In the genomic region with DNA sequence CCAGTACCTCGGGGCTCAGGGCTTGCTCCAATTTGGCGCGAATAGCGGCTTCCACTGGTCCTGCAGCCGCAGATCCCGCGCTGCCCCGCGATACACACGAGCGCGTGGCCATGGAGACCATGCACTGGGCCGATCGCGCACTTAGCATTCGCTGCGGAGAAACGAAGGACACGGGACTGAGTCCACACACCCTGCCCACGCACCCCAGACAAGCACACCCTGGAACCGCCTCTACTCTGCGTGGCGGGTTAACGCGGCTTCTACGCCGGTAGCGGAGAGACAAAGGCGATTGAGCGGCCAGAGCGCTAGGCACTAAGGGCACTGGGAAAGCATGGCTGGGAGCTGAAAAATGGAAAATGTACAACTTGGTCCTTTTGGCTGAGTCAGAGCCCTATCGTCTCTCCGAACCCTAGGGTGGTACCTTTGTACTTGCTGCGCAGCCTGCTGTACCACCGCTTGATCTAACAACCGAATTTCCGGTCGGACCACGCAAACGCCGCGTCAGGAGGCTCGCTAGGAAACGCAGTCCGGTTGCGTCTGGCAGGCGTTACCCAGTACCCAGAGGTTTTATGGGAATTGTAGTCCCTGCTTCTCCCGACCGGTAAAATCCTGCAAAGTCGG, we compare ENCODE assay signal across 8 mouse cellular contexts. TPM values are rescaled to one million over a fixed set of nuclear protein-coding genes. Genes with fewer than 3 reads are reported as not detected.
A peak's percentile ranks its signal among the peaks of the same experiment; 100 is the strongest.
DNase-seq lines count a peak whose midpoint lies in the region; ATAC-seq and TF ChIP-seq lines count a peak whose summit lies in the region.

No protein-coding gene starts in this region.

- peak overlapping the region; percentile 74 for H3K27ac ChIP-seq in bone marrow, adult 2 months (ENCODE audit: control insufficient read depth, insufficient read depth, low read depth, low read length, poor library complexity)
- peak overlapping the region; percentile 98 for H3K27ac ChIP-seq in embryonic facial prominence, embryonic 14.5 days (replicated peaks; ENCODE audit: low read depth, low read length)
- peak overlapping the region; percentile 98 for H3K27ac ChIP-seq in limb, embryonic 12.5 days
- H3K27ac ChIP-seq in midbrain, embryonic 14.5 days (replicated peaks; ENCODE audit: low read depth, low read length): peak overlapping the region; percentile 98
- peak overlapping the region; percentile 91 for H3K27ac ChIP-seq in spleen, adult 2 months (ENCODE audit: insufficient read depth, low read length)

- H3K4me2 ChIP-seq in embryonic facial prominence, embryonic 14.5 days (ENCODE audit: low read depth, low read length): peak overlapping the region; percentile 91
- H3K4me2 ChIP-seq in limb, embryonic 12.5 days: peak overlapping the region; percentile 91
- peak overlapping the region; percentile 98 for H3K4me2 ChIP-seq in midbrain, embryonic 14.5 days (ENCODE audit: low read length)

- no peak for TF ChIP-seq CTCF in bone marrow, adult 2 months (IDR thresholded peaks at IDR 0.05; ENCODE audit: control insufficient read depth, insufficient read depth, low read length)
- no peak for TF ChIP-seq CTCF in spleen, adult 2 months (IDR thresholded peaks at IDR 0.05; ENCODE audit: extremely low read depth, insufficient read depth, insufficient read length, insufficient replicate concordance)

- H3K9me3 ChIP-seq in embryonic facial prominence, embryonic 14.5 days (ENCODE audit: control insufficient read depth, low read length): no peaks in the 10 kb centered on the region
- no peaks in the 10 kb centered on the region for H3K9me3 ChIP-seq in limb, embryonic 12.5 days
- H3K9me3 ChIP-seq in midbrain, embryonic 14.5 days (ENCODE audit: control insufficient read depth, low read length): no peaks in the 10 kb centered on the region

- ATAC-seq in embryonic facial prominence, embryonic 14.5 days (ENCODE audit: low read depth): peak; percentile 95
- peak; percentile 91 for ATAC-seq in limb, embryonic 12.5 days (ENCODE audit: insufficient number of reproducible peaks, insufficient read depth, low FRiP score, low TSS enrichment, low read depth)
- ATAC-seq in midbrain, embryonic 14.5 days (ENCODE audit: low FRiP score, low TSS enrichment): peak; percentile 94

- peak; percentile 95 for DNase-seq in 416B (ENCODE audit: low read depth)
- peak; percentile 97 for DNase-seq in embryonic facial prominence, embryonic 14.5 days (ENCODE audit: low spot score)
- DNase-seq in heart, adult 8-10 months (ENCODE audit: low spot score): peak; percentile 91
- peak; percentile 88 to 90 for DNase-seq in kidney, adult 8-10 months
- peak; percentile 96 for DNase-seq in midbrain, embryonic 14.5 days
- peak; percentile 77 to 85 for DNase-seq in spleen, adult 2 months (ENCODE audit: low read depth in 1 of 2, low spot score in 2 of 2)

- H3K4me1 ChIP-seq in bone marrow, adult 2 months (ENCODE audit: control insufficient read depth, insufficient read depth, low read length): peaks cover 4% of the 10 kb centered on the region
- H3K4me1 ChIP-seq in embryonic facial prominence, embryonic 14.5 days (ENCODE audit: control insufficient read depth, insufficient read depth, low read length): peaks cover 13% of the 10 kb centered on the region
- H3K4me1 ChIP-seq in limb, embryonic 12.5 days (replicated peaks): peaks cover 11% of the 10 kb centered on the region
- H3K4me1 ChIP-seq in midbrain, embryonic 14.5 days (ENCODE audit: control insufficient read depth, insufficient read depth, low read length): peaks cover 15% of the 10 kb centered on the region
- H3K4me1 ChIP-seq in spleen, adult 2 months (ENCODE audit: control insufficient read depth, insufficient read depth, insufficient read length): peaks cover 23% of the 10 kb centered on the region; the same call in 1 of the 2 replicates

- peak overlapping the region; percentile 89 for H3K9ac ChIP-seq in embryonic facial prominence, embryonic 14.5 days (ENCODE audit: low read depth, low read length)
- peak overlapping the region; percentile 87 for H3K9ac ChIP-seq in limb, embryonic 12.5 days (replicated peaks)
- peak overlapping the region; percentile 91 for H3K9ac ChIP-seq in midbrain, embryonic 14.5 days (replicated peaks; ENCODE audit: low read length)

- no peaks in the 10 kb centered on the region for H3K27me3 ChIP-seq in embryonic facial prominence, embryonic 14.5 days (replicated peaks; ENCODE audit: control insufficient read depth, insufficient read depth, low read length)
- 0 out of 2 replicates have a peak, but pooled peaks cover 3% of the 10 kb centered on the region for H3K27me3 ChIP-seq in limb, embryonic 12.5 days
- no peaks in the 10 kb centered on the region for H3K27me3 ChIP-seq in midbrain, embryonic 14.5 days (ENCODE audit: control insufficient read depth, insufficient read depth, low read length)
- H3K27me3 ChIP-seq in spleen, adult 2 months (ENCODE audit: control insufficient read depth, insufficient read depth, low read length): no peaks in the 10 kb centered on the region

- WGBS in bone marrow, adult 2 months: under 1% methylated on average over 50 of the region's 50 CpGs
- under 1% methylated on average over 50 of the region's 50 CpGs for WGBS in embryonic facial prominence, embryonic 14.5 days
- WGBS in limb, embryonic 12.5 days: under 1% methylated on average over 50 of the region's 50 CpGs
- under 1% methylated on average over 50 of the region's 50 CpGs for WGBS in midbrain, embryonic 14.5 days
- under 1% methylated on average over 50 of the region's 50 CpGs for WGBS in spleen, adult 2 months

- TF ChIP-seq POLR2A in bone marrow, adult 2 months (IDR thresholded peaks at IDR 0.05; ENCODE audit: borderline replicate concordance, control insufficient read depth, low read depth, low read length): peak; percentile 80
- peak; percentile 90 for TF ChIP-seq POLR2A in spleen, adult 2 months (IDR thresholded peaks at IDR 0.05; ENCODE audit: low read depth, low read length)

- no peaks in the 10 kb centered on the region for H3K36me3 ChIP-seq in embryonic facial prominence, embryonic 14.5 days (ENCODE audit: control insufficient read depth, insufficient read depth, low read length)
- peaks cover 4% of the 10 kb centered on the region; the same call in 1 of the 2 replicates for H3K36me3 ChIP-seq in limb, embryonic 12.5 days
- H3K36me3 ChIP-seq in midbrain, embryonic 14.5 days (ENCODE audit: control insufficient read depth, insufficient read depth, low read length): peaks cover 29% of the 10 kb centered on the region
- no peaks in the 10 kb centered on the region for H3K36me3 ChIP-seq in spleen, adult 2 months (ENCODE audit: control insufficient read depth, insufficient read depth, low read length)

- peak overlapping the region; percentile 90 for H3K4me3 ChIP-seq in bone marrow, adult 2 months (replicated peaks; ENCODE audit: control insufficient read depth, low read depth, low read length)
- peak overlapping the region; percentile 77 for H3K4me3 ChIP-seq in embryonic facial prominence, embryonic 14.5 days (ENCODE audit: low read depth, low read length)
- H3K4me3 ChIP-seq in limb, embryonic 12.5 days (replicated peaks): peak overlapping the region; percentile 66
- peak overlapping the region; percentile 60 for H3K4me3 ChIP-seq in midbrain, embryonic 14.5 days (replicated peaks; ENCODE audit: low read depth, low read length)
- H3K4me3 ChIP-seq in spleen, adult 2 months (ENCODE audit: extremely low read depth, insufficient read depth, insufficient read length): peak overlapping the region; percentile 72

RNA-seq across cellular contexts. Expression of a gene that starts 16.3 kb away (rescaled TPM):
- polyA plus RNA-seq in bone marrow, adult 2 months (2011; ENCODE audit: insufficient read depth, insufficient read length, low replicate concordance, missing spikeins): 5.7 and 6.2 TPM in 2 replicates
- polyA plus RNA-seq in embryonic facial prominence, embryonic 14.5 days (2014; fragmentation: Nextera tagmentation; extraction: Ambion mirVana): 4.4 and 6.1 TPM in 2 replicates
- 1 to 10 TPM; 1.6 to 7.0 (median 4.2) TPM for total RNA-seq in heart, adult 8-10 months (2022)
- polyA plus RNA-seq in limb, embryonic 12.5 days (2016; fragmentation: Nextera tagmentation; extraction: Ambion mirVana): 5.6 and 5.9 TPM in 2 replicates
- 91.6 and 120 TPM in 2 replicates for polyA plus RNA-seq in midbrain, embryonic 14.5 days (2014; fragmentation: Nextera tagmentation; extraction: Ambion mirVana)
- 2.0 and 3.5 TPM in 2 replicates for polyA plus RNA-seq in spleen, adult 2 months (2012; rRNA removed)

RNA-seq across cellular contexts. Expression of a gene that starts 22.3 kb away (rescaled TPM):
- 11.5 and 12.7 TPM in 2 replicates for polyA plus RNA-seq in bone marrow, adult 2 months (2011; ENCODE audit: insufficient read depth, insufficient read length, low replicate concordance, missing spikeins)
- polyA plus RNA-seq in embryonic facial prominence, embryonic 14.5 days (2014; fragmentation: Nextera tagmentation; extraction: Ambion mirVana): 47.5 and 55.7 TPM in 2 replicates
- 10 to 100 TPM; 24.1 to 35.6 (median 29.8) TPM for total RNA-seq in heart, adult 8-10 months (2022)
- polyA plus RNA-seq in limb, embryonic 12.5 days (2016; fragmentation: Nextera tagmentation; extraction: Ambion mirVana): 54.6 and 56.3 TPM in 2 replicates
- polyA plus RNA-seq in midbrain, embryonic 14.5 days (2014; fragmentation: Nextera tagmentation; extraction: Ambion mirVana): 63.0 and 69.6 TPM in 2 replicates
- 24.6 and 38.8 TPM in 2 replicates for polyA plus RNA-seq in spleen, adult 2 months (2012; rRNA removed)

RNA-seq across cellular contexts. Expression of a gene that starts 22.4 kb away (rescaled TPM):
- polyA plus RNA-seq in bone marrow, adult 2 months (2011; ENCODE audit: insufficient read depth, insufficient read length, low replicate concordance, missing spikeins): 26.5 TPM in 1 of 2 replicates, not detected in the other
- 0.72 and 0.78 TPM in 2 replicates for polyA plus RNA-seq in embryonic facial prominence, embryonic 14.5 days (2014; fragmentation: Nextera tagmentation; extraction: Ambion mirVana)
- total RNA-seq in heart, adult 8-10 months (2022): 1 to 10 TPM; 1.4 to 3.6 (median 2.9) TPM
- 1.7 and 2.0 TPM in 2 replicates for polyA plus RNA-seq in limb, embryonic 12.5 days (2016; fragmentation: Nextera tagmentation; extraction: Ambion mirVana)
- polyA plus RNA-seq in midbrain, embryonic 14.5 days (2014; fragmentation: Nextera tagmentation; extraction: Ambion mirVana): not detected in 2 replicates
- 3.0 and 5.2 TPM in 2 replicates for polyA plus RNA-seq in spleen, adult 2 months (2012; rRNA removed)

RNA-seq across cellular contexts. Expression of a gene that starts 23.4 kb away (rescaled TPM):
- polyA plus RNA-seq in bone marrow, adult 2 months (2011; ENCODE audit: insufficient read depth, insufficient read length, low replicate concordance, missing spikeins): 7.5 and 25.1 TPM in 2 replicates
- 8.4 and 10.0 TPM in 2 replicates for polyA plus RNA-seq in embryonic facial prominence, embryonic 14.5 days (2014; fragmentation: Nextera tagmentation; extraction: Ambion mirVana)
- 10 to 100 TPM; 17.5 to 26.5 (median 24.3) TPM for total RNA-seq in heart, adult 8-10 months (2022)
- 13.1 and 17.7 TPM in 2 replicates for polyA plus RNA-seq in limb, embryonic 12.5 days (2016; fragmentation: Nextera tagmentation; extraction: Ambion mirVana)
- 1.7 and 2.8 TPM in 2 replicates for polyA plus RNA-seq in midbrain, embryonic 14.5 days (2014; fragmentation: Nextera tagmentation; extraction: Ambion mirVana)
- polyA plus RNA-seq in spleen, adult 2 months (2012; rRNA removed): 31.1 and 44.3 TPM in 2 replicates

RNA-seq across cellular contexts. Expression of a gene that starts 23.7 kb away (rescaled TPM):
- polyA plus RNA-seq in bone marrow, adult 2 months (2011; ENCODE audit: insufficient read depth, insufficient read length, low replicate concordance, missing spikeins): 8.6 and 9.4 TPM in 2 replicates
- polyA plus RNA-seq in embryonic facial prominence, embryonic 14.5 days (2014; fragmentation: Nextera tagmentation; extraction: Ambion mirVana): 7.8 and 8.8 TPM in 2 replicates
- total RNA-seq in heart, adult 8-10 months (2022): 10 to 100 TPM in 2 of 4 experiments, 1 to 10 TPM in 2; 8.3 to 10.2 (median 9.8) TPM
- polyA plus RNA-seq in limb, embryonic 12.5 days (2016; fragmentation: Nextera tagmentation; extraction: Ambion mirVana): 9.9 and 10.4 TPM in 2 replicates
- polyA plus RNA-seq in midbrain, embryonic 14.5 days (2014; fragmentation: Nextera tagmentation; extraction: Ambion mirVana): 4.8 and 5.9 TPM in 2 replicates
- 3.3 and 4.2 TPM in 2 replicates for polyA plus RNA-seq in spleen, adult 2 months (2012; rRNA removed)

Comparison
In these comparisons a context has a peak if more than half of its experiments do, and no peak if none do; other contexts are left out.
1. Peak in every context shown above with its lines: DNase-seq, ATAC-seq, H3K4me3 ChIP-seq and H3K27ac ChIP-seq.
2. RNA of a gene that starts 16.3 kb away (polyA plus RNA-seq): 91.6 to 120 TPM in midbrain, embryonic 14.5 days; 5.7 to 6.2 TPM in bone marrow, adult 2 months, 5.6 to 5.9 TPM in limb, embryonic 12.5 days, 4.4 to 6.1 TPM in embryonic facial prominence, embryonic 14.5 days and 2.0 to 3.5 TPM in spleen, adult 2 months; every median in the first group is over 10 times any median in the second.